Mouse (Mus musculus): ENCODE data around the gene Zdhhc12.
"Not testable (repeated sequence)": the region's sequence is repeated elsewhere in the genome, so short reads cannot be mapped to it uniquely, and the experiment has no call there.

Gene Zdhhc12

GRCm38 (mm10) chr2:30093471-30094207 is at the start of gene Zdhhc12:
Gene Zdhhc12 (minus strand): TSS chr2:30093648.
- peak; percentile 95 for DNase-seq

GRCm38 (mm10) chr2:30140021-30140420 is 46.6 kb upstream of the Zdhhc12 start:
- DNase-seq, result peak; percentile 81

- no peak for DNase-seq
These were observed 43.0 kb upstream of the Zdhhc12 start for GRCm38 (mm10) chr2:30136458-30136857.

GRCm38 (mm10) chr2:30134928-30135620 is 41.6 kb upstream of the Zdhhc12 start:
- no peak for DNase-seq

GRCm38 (mm10) chr2:30134378-30134711 is 40.9 kb upstream of the Zdhhc12 start:
- no peak for DNase-seq

- peak; percentile 96 for DNase-seq
These were observed 40.3 kb upstream of the Zdhhc12 start, which contains the start of gene Tbc1d13 for GRCm38 (mm10) chr2:30133613-30134377. Gene Tbc1d13 (plus strand): TSS chr2:30133746.

- DNase-seq, result no peak
These were observed 39.6 kb upstream of the Zdhhc12 start for GRCm38 (mm10) chr2:30132801-30133612.

- not testable (repeated sequence) for DNase-seq
These were observed 37.8 kb upstream of the Zdhhc12 start for GRCm38 (mm10) chr2:30131240-30131639.

GRCm38 (mm10) chr2:30130156-30130555 is 36.7 kb upstream of the Zdhhc12 start:
- DNase-seq, result no peak

- DNase-seq, result no peak
These were observed 35.3 kb upstream of the Zdhhc12 start for GRCm38 (mm10) chr2:30128789-30129188.

GRCm38 (mm10) chr2:30124472-30125274 is 31.2 kb upstream of the Zdhhc12 start, which contains the start of gene Zer1:
Gene Zer1 (minus strand): TSS chr2:30124585.
- DNase-seq, result peak; percentile 95

- DNase-seq, result peak; percentile 65
These were observed 30.5 kb upstream of the Zdhhc12 start for GRCm38 (mm10) chr2:30123729-30124471.

- DNase-seq, result no peak
These were observed 29.3 kb upstream of the Zdhhc12 start for GRCm38 (mm10) chr2:30122766-30123165.

GRCm38 (mm10) chr2:30120269-30120668 is 26.8 kb upstream of the Zdhhc12 start:
- no peak for DNase-seq

- no peak for DNase-seq
These were observed 26.2 kb upstream of the Zdhhc12 start for GRCm38 (mm10) chr2:30119641-30120051.

- no peak for DNase-seq
These were observed 19.1 kb upstream of the Zdhhc12 start for GRCm38 (mm10) chr2:30112564-30112963.

- DNase-seq, result no peak
These were observed 18.1 kb upstream of the Zdhhc12 start for GRCm38 (mm10) chr2:30111500-30111899.

GRCm38 (mm10) chr2:30108260-30108659 is 14.8 kb upstream of the Zdhhc12 start:
- no peak for DNase-seq

GRCm38 (mm10) chr2:30107646-30108045 is 14.2 kb upstream of the Zdhhc12 start:
- no peak for DNase-seq

GRCm38 (mm10) chr2:30106364-30106763 is 12.9 kb upstream of the Zdhhc12 start:
- no peak for DNase-seq

- DNase-seq, result no peak
These were observed 6.8 kb upstream of the Zdhhc12 start for GRCm38 (mm10) chr2:30100214-30100613.
